Mouse (Mus musculus) left cerebral cortex, adult 2 months (tissue): ENCODE results near the gene Lsm7. TPM values are rescaled to one million over a fixed set of nuclear protein-coding genes. Genes with fewer than 3 reads are reported as not detected.
A peak's percentile ranks its signal among the peaks of the same experiment; 100 is the strongest.

Experiments used
- DNase-seq, 2 experiments: peaks; one replicate each; pipeline ENCODE4 v3.0.0; 2021 to 2022; ENCODE audit warnings: low spot score in 2 of 2, mixed read lengths in 1 of 2; ENCODE audit errors: extremely low spot score in 1 of 2
- H3K27ac ChIP-seq: fragments of 200-600 bp; 2 replicates; pipeline ENCODE4 v1.8.1; 2022
- H3K4me3 ChIP-seq: fragments of 200-600 bp; 2 replicates; pipeline ENCODE4 v1.8.1; 2022
- CTCF ChIP-seq: fragments of 200-600 bp; IDR thresholded peaks from 2 replicates; pipeline ENCODE4 v1.8.1; 2022; ENCODE audit warnings: antibody characterized with exemption, mild to moderate bottlenecking, moderate library complexity
- intact Hi-C: fragments of 180-260 bp; cut with DNase I; formaldehyde crosslinking; loops from one replicate; pipeline ENCODE4 v1.15.1; 2025
- microRNA-seq, 2 experiments: library from miRNA; unstranded; fragments of <30 nt; microRNA quantifications; one replicate each; pipeline ENCODE4 v1.2.0; 2021
- total RNA-seq, 2 experiments: library from RNA; stranded (reverse); gene quantifications; 2 replicates each; pipeline ENCODE4 v1.2.3; 2021

Lsm7 gene
- total RNA-seq, 2 experiments from 2014 or later = 40.0 to 43.2 TPM

DNA sequence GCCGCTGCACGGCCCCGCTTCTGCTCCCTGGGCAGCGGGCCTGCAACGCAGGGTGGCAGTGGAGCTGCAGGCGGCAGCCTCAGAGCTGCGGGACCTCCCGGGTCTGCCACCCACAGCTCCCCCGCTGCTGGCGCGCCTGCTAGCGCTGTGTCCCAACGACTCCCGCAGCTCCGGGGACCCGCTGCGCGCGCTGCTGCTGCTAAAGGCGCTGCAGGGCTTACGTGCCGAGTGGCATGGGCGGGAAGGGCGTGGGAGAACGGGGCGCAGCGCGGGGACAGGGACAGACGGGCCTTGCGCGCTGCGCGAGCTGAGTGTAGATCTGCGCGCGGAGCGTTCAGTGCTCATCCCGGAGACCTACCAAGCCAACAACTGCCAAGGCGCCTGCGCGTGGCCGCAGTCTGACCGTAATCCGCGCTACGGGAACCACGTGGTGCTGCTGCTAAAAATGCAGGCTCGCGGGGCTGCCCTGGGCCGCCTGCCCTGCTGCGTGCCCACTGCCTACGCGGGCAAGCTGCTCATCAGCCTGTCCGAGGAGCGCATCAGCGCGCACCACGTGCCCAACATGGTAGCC, 47.9 kb downstream of the Lsm7 start:
- H3K4me3 ChIP-seq = peak overlapping the region; percentile 50
- intact Hi-C loops = loop anchor here (5.0 kb wide), 2 partner anchors 60 to 70 kb away; no protein-coding TSS in a partner anchor
- peak; percentile 86 to 87 for DNase-seq
- TF ChIP-seq CTCF = no peak
- H3K27ac ChIP-seq = peak overlapping the region; percentile 94

DNA sequence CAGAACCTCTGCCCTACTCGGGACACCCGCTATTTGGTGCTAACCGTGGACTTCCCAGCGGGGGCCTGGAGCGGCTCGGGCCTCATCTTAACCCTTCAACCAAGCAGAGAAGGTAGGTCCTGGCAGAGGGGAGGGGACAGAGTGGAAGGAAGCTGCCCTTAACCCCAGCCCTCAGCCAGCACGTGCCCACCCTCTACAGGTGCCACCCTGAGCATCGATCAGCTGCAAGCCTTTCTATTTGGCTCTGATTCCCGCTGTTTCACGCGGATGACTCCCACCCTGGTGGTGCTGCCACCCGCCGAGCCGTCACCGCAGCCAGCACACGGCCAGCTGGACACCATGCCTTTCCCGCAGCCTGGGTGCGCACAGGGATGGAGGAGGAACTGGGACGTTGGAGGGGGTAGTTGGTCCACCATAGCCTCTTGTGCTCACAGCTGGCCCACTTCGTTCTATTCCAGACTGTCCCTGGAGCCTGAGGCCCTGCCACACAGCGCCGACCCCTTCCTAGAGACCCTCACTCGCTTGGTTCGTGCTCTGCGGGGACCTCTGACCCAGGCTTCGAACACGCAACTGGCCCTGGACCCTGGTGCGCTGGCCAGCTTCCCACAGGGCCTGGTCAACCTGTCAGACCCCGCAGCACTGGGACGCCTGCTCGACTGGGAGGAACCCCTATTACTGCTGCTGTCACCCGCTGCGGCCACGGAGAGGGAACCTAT, 48.5 kb downstream of the Lsm7 start:
- intact Hi-C loops = loop anchor here (5.0 kb wide), 2 partner anchors 59 to 71 kb away; no protein-coding TSS in a partner anchor
- TF ChIP-seq CTCF = no peak
- peak overlapping the region; percentile 50 for H3K4me3 ChIP-seq
- no peak for DNase-seq
- H3K27ac ChIP-seq = peak overlapping the region; percentile 94

DNA sequence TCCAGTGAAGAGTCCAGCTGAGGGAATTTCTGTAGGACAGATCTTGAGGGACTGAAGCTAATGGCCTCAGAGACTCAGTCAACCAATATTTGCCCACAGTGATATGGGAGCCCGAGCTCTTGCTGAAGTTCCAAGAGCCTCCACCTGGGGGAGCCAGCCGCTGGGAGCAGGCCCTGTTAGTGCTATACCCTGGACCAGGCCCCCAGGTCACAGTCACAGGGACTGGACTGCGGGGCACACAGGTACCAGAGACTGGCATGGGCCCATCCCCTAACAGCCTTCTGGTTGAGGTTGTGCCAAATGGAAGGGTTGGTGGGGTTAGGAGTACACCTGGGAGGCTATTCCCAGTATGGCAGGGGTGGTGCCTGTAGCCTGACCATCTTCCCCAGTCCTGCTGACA, 49.1 kb downstream of the Lsm7 start:
- H3K4me3 ChIP-seq = no peak overlapping the region
- DNase-seq = peak; percentile 68 to 77
- peak overlapping the region; percentile 94 for H3K27ac ChIP-seq
- TF ChIP-seq CTCF = peak; percentile 90
- intact Hi-C loops = loop anchor here (5.0 kb wide), 2 partner anchors 59 to 71 kb away; no protein-coding TSS in a partner anchor

DNA sequence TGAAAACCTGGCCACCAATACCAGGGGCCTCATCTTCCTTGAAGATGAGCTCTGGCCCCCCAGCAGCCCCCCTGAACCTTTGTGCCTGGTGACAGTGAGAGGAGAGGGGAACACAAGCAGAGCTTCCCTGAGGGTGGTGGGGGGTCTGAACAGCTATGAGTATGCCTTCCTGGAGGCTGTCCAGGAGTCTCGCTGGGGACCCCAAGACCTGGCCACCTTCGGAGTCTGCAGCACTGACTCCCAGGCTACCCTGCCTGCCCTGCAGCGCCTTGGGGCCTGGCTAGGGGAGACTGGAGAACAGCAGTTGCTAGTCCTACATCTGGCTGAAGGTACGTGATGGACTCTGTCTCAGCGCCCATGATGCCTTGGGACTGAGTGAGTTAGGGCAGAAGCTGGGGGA, 49.7 kb downstream of the Lsm7 start:
- TF ChIP-seq CTCF = no peak
- Histone ChIP-seq H3K27ac (no peak overlapping the region), H3K4me3 (no peak overlapping the region)
- DNase-seq = no peak
- intact Hi-C loops = loop anchor here (5.0 kb wide), 2 partner anchors 58 to 72 kb away; no protein-coding TSS in a partner anchor

DNA sequence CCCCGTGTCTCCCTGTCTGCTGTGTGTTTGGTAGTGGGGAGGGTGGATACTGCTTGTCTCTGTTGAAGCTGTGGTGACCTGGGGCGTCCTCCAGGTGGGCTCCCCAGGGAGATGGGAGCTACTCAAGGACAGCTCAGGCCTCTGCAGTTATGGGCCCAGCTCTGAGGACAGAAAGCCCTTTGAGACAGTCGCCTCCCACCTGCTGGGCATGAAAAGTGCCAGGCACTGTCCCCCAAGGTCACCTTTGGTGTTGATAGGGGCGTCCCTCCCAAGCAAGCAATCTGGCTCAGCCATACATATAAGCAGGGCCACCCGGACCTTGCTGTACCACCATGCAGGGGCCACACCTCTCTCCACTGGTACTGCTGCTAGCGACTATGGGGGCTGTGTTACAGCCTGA, 50.1 kb downstream of the Lsm7 start, which contains the start of gene Amh:
TSS of gene Amh (plus strand) at position 328 of the 400 bp plus-strand sequence.
- H3K27ac ChIP-seq = peak within 1 kb of the TSS; percentile 94; the same call in 1 of the 2 replicates
- no peak for TF ChIP-seq CTCF
- H3K4me3 ChIP-seq = no peak within 1 kb of the TSS
- DNase-seq = no peak
- intact Hi-C loops = loop anchor here (5.0 kb wide), 2 partner anchors 58 to 72 kb away; no protein-coding TSS in a partner anchor

DNA sequence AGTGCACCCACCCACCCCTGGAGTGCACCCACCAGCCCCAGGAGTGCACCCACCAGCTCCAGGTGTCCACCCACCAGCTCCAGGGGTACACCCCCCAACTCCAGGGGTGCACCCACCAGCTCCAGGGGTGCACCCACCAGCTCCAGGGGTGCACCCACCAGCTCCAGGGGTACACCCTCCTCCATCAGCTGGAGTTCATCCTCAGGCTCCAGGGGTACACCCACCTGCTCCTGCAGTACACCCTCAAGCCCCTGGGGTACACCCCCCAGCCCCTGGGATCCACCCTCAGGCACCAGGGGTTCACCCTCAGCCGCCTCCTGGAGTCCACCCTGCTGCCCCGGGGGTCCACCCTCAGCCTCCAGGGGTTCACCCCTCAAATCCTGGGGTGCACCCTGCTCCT, 50.7 kb downstream of the Lsm7 start:
- DNase-seq = no peak
- no peak for TF ChIP-seq CTCF
- Histone ChIP-seq H3K27ac (no peak overlapping the region), H3K4me3 (no peak overlapping the region)
- intact Hi-C loops = no loop called here

DNA sequence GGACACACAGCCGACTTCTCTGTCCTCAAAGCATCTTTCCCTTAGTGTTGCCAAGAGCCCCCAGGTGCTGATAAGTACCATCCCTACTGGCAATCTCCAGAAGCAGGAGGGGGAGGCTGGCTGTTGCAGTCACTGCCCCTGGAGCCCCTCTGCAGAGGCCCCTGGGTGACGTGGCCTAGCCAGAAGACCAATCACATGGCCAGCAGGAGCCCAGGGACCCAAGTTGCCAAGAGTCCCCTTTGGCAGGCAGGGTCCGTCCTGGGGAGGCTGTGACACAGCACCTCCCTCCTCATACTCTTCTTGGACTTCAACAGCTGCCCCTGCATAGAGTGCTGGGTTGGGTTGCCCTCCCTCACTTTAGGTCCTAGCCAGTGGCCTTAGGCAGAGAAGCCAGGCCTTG, 52.0 kb downstream of the Lsm7 start:
- no peak overlapping the region for H3K4me3 ChIP-seq
- intact Hi-C loops = no loop called here
- H3K27ac ChIP-seq = no peak overlapping the region
- TF ChIP-seq CTCF = no peak
- no peak for DNase-seq

Small RNA genes lying within 50 kb of the gene (microRNA-seq; reads per million reads assigned to microRNA genes)
- 2.7 to 4.8 reads per million in 2 experiments for gene Mir1982

Other genes starting within 250 kb of the Lsm7 start
- 1 to 10 TPM; 2.7 to 4.2 TPM for gene Gm49322, start 249.2 kb downstream of the Lsm7 start, total RNA-seq
- 100 to 1,000 TPM; 244 to 251 TPM for gene Csnk1g2, start 232.4 kb downstream of the Lsm7 start, total RNA-seq
- gene Btbd2, start 198.1 kb downstream of the Lsm7 start, total RNA-seq = 10 to 100 TPM; 85.1 to 96.7 TPM
- 10 to 100 TPM; 42.8 to 48.8 TPM for gene Mknk2, start 177.1 kb downstream of the Lsm7 start, total RNA-seq
- 10 to 100 TPM; 13.6 to 15.5 TPM for gene Mob3a, start 153.2 kb downstream of the Lsm7 start, total RNA-seq
- 10 to 100 TPM; 45.0 to 46.0 TPM for gene Izumo4, start 153.0 kb downstream of the Lsm7 start, total RNA-seq
- 100 to 1,000 TPM; 150 to 151 TPM for gene Ap3d1, start 112.9 kb downstream of the Lsm7 start, total RNA-seq
- gene Dot1l, start 100.0 kb downstream of the Lsm7 start, total RNA-seq = 10 to 100 TPM; 64.6 to 75.3 TPM
- gene Sf3a2, start 57.0 kb downstream of the Lsm7 start, total RNA-seq = 10 to 100 TPM; 42.0 to 48.7 TPM
- gene Plekhj1, start 56.6 kb downstream of the Lsm7 start, total RNA-seq = 10 to 100 TPM; 68.2 to 71.0 TPM
- 1 to 10 TPM; 1.9 to 3.8 TPM for gene Amh, start 50.0 kb downstream of the Lsm7 start, total RNA-seq
- gene Jsrp1, start 41.7 kb downstream of the Lsm7 start, total RNA-seq = 1 to 10 TPM; 5.9 to 7.4 TPM
- gene Oaz1, start 28.6 kb downstream of the Lsm7 start, total RNA-seq = 100 to 1,000 TPM; 476 to 536 TPM
- 10 to 100 TPM; 38.3 to 42.8 TPM for gene Lingo3, start 11.2 kb downstream of the Lsm7 start, total RNA-seq
- gene Sppl2b, start 66 bp upstream of the Lsm7 start, total RNA-seq = 10 to 100 TPM; 55.6 to 62.5 TPM
- under 1 TPM; 0.18 to 0.19 TPM for gene Tmprss9, start 16.6 kb upstream of the Lsm7 start, total RNA-seq
- 100 to 1,000 TPM; 136 to 138 TPM for gene Timm13, start 45.8 kb upstream of the Lsm7 start, total RNA-seq
- 10 to 100 TPM; 20.0 to 20.3 TPM for gene Lmnb2, start 63.0 kb upstream of the Lsm7 start, total RNA-seq
- 10 to 100 TPM; 24.0 to 36.0 TPM for gene Gadd45b, start 74.9 kb upstream of the Lsm7 start, total RNA-seq
- 100 to 1,000 TPM in 1 of 2 experiments, 10 to 100 TPM in 1; 66.6 to 111 TPM for gene Gng7, start 159.7 kb upstream of the Lsm7 start, total RNA-seq
- 100 to 1,000 TPM; 100 to 116 TPM for gene Diras1, start 170.5 kb upstream of the Lsm7 start, total RNA-seq
- gene Slc39a3, start 182.2 kb upstream of the Lsm7 start, total RNA-seq = 10 to 100 TPM; 61.3 to 62.5 TPM
- gene Sgta, start 205.0 kb upstream of the Lsm7 start, total RNA-seq = 100 to 1,000 TPM; 171 to 173 TPM
- gene Thop1, start 214.8 kb upstream of the Lsm7 start, total RNA-seq = 10 to 100 TPM; 51.0 to 51.1 TPM
- under 1 TPM; 0.25 to 0.33 TPM for gene Creb3l3, start 243.7 kb upstream of the Lsm7 start, total RNA-seq